14 mouse cellular contexts compared by ENCODE assay signal in the genomic region with DNA sequence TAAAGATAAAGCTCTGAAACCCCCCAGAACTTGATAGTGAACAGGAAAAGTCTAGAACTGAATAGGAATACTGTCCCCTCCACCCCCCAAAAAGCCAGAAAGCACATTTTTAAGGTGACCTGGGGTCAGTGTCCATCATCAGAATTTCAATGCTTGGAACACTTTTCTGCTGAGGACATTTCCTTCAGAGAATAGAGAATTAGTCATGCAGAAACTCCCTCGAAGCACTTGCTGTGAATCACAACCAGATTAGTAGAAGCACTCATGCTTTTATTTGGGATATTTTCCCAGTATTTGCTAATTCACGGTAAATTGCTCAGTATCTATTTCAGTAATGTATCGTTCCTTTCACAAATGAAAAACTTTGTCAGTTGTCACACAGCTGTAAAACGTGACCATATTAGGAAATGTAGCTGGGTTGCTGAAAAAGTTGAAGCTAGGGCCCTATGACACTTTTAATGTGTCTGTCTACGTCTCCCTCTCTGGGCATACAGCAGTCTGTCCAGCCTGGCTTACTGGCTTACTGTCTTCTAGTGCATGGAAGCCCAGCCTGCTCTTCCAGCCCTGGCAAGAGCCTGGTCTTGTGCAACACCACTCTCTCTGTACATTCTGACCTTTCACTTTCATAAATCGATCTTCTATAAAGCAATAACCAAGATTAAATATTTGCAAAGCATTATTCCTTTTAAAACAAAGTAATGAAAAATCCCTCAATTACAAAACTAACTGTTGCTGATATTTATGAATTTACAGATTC.
DNase-seq lines count a peak whose midpoint lies in the region; ATAC-seq and TF ChIP-seq lines count a peak whose summit lies in the region.
"Had no signal": no experiment of that assay in that cellular context is flagged by ENCODE, and none has a peak within 500 bp of the region (broad histone marks: within the 10 kb centered on the region; RNA-seq: fewer than 3 reads in every experiment).

No protein-coding gene starts in this region.

- H3K4me3 ChIP-seq in hindbrain, embryonic 10.5 days: no peak overlapping the region
- no peak overlapping the region for H3K4me3 ChIP-seq in hindbrain, embryonic 14.5 days (replicated peaks; ENCODE audit: low read length)
- no peak overlapping the region for H3K4me3 ChIP-seq in neural tube, embryonic 11.5 days (ENCODE audit: low read depth, low read length)
- no peak overlapping the region for H3K4me3 ChIP-seq in neural tube, embryonic 15.5 days (replicated peaks)
- H3K4me3 ChIP-seq in left cerebral cortex, adult 2 months: no peak overlapping the region
- H3K4me3 ChIP-seq: limb, embryonic 13.5 days; neural tube, embryonic 12.5 days had no signal

- peak overlapping the region; percentile 54 for H3K27ac ChIP-seq in hindbrain, embryonic 10.5 days
- H3K27ac ChIP-seq in hindbrain, embryonic 14.5 days: no peak overlapping the region
- no peak overlapping the region for H3K27ac ChIP-seq in neural tube, embryonic 11.5 days (ENCODE audit: low read depth, low read length)
- no peak overlapping the region for H3K27ac ChIP-seq in neural tube, embryonic 15.5 days (replicated peaks)
- H3K27ac ChIP-seq in left cerebral cortex, adult 2 months: no peak overlapping the region
- H3K27ac ChIP-seq: limb, embryonic 13.5 days; neural tube, embryonic 12.5 days had no signal

- H3K4me2 ChIP-seq in hindbrain, embryonic 14.5 days (replicated peaks): no peak overlapping the region
- H3K4me2 ChIP-seq in neural tube, embryonic 11.5 days (ENCODE audit: low read depth): no peak overlapping the region
- no peak overlapping the region for H3K4me2 ChIP-seq in neural tube, embryonic 15.5 days
- H3K4me2 ChIP-seq: limb, embryonic 13.5 days; midbrain, embryonic 11.5 days; neural tube, embryonic 12.5 days had no signal

- DNase-seq in adrenal gland, postnatal 10 days: peak; percentile 23
- no peak for DNase-seq in adrenal gland, postnatal 14 days
- DNase-seq in hindbrain, embryonic 10.5 days (ENCODE audit: low spot score): no peak
- no peak for DNase-seq in hindbrain, embryonic 14.5 days (ENCODE audit: low spot score)
- DNase-seq in neural tube, embryonic 11.5 days (ENCODE audit: low spot score): peak; percentile 19
- DNase-seq in left cerebral cortex, adult 2 months (ENCODE audit: extremely low spot score in 1 of 2, low spot score in 2 of 2): no peak
- DNase-seq in frontal cortex, adult 2 months (ENCODE audit: extremely low spot score in 1 of 2, low spot score in 1 of 2): no peak
- DNase-seq: kidney, adult 8-10 months; right cerebral cortex, adult 18-20 months had no signal

- no peaks in the 10 kb centered on the region for H3K27me3 ChIP-seq in hindbrain, embryonic 10.5 days (ENCODE audit: insufficient read depth, poor library complexity, severe bottlenecking)
- H3K27me3 ChIP-seq in hindbrain, embryonic 14.5 days (ENCODE audit: control insufficient read depth, insufficient read depth, low read length): no peaks in the 10 kb centered on the region
- no peaks in the 10 kb centered on the region for H3K27me3 ChIP-seq in neural tube, embryonic 11.5 days (ENCODE audit: control insufficient read depth, insufficient read depth, low read length)
- no peaks in the 10 kb centered on the region for H3K27me3 ChIP-seq in neural tube, embryonic 15.5 days (replicated peaks)
- H3K27me3 ChIP-seq: limb, embryonic 13.5 days; neural tube, embryonic 12.5 days had no signal

- intact Hi-C loops in left cerebral cortex, adult 2 months (cut with DNase I): no loop called here

- no peaks in the 10 kb centered on the region for H3K36me3 ChIP-seq in hindbrain, embryonic 10.5 days
- H3K36me3 ChIP-seq in hindbrain, embryonic 14.5 days (replicated peaks; ENCODE audit: control insufficient read depth, insufficient read depth): no peaks in the 10 kb centered on the region
- H3K36me3 ChIP-seq in neural tube, embryonic 11.5 days (ENCODE audit: control insufficient read depth, insufficient read depth, low read length): no peaks in the 10 kb centered on the region
- H3K36me3 ChIP-seq in neural tube, embryonic 15.5 days: no peaks in the 10 kb centered on the region
- H3K36me3 ChIP-seq: G1E; limb, embryonic 13.5 days; neural tube, embryonic 12.5 days had no signal

- H3K9me3 ChIP-seq in hindbrain, embryonic 10.5 days: no peaks in the 10 kb centered on the region
- no peaks in the 10 kb centered on the region for H3K9me3 ChIP-seq in hindbrain, embryonic 14.5 days (ENCODE audit: control insufficient read depth, low read length)
- no peaks in the 10 kb centered on the region for H3K9me3 ChIP-seq in neural tube, embryonic 11.5 days (ENCODE audit: control insufficient read depth, low read length)
- no peaks in the 10 kb centered on the region for H3K9me3 ChIP-seq in neural tube, embryonic 15.5 days (replicated peaks)
- H3K9me3 ChIP-seq: limb, embryonic 13.5 days; neural tube, embryonic 12.5 days had no signal

- no peak overlapping the region for H3K9ac ChIP-seq in hindbrain, embryonic 14.5 days
- no peak overlapping the region for H3K9ac ChIP-seq in neural tube, embryonic 11.5 days (ENCODE audit: low read length)
- no peak overlapping the region for H3K9ac ChIP-seq in neural tube, embryonic 15.5 days (replicated peaks)
- H3K9ac ChIP-seq: limb, embryonic 13.5 days; neural tube, embryonic 12.5 days had no signal

- TF ChIP-seq CTCF in left cerebral cortex, adult 2 months (IDR thresholded peaks at IDR 0.05): no peak

- H3K4me1 ChIP-seq in hindbrain, embryonic 10.5 days (replicated peaks): peaks cover 16% of the 10 kb centered on the region
- H3K4me1 ChIP-seq in hindbrain, embryonic 14.5 days (replicated peaks; ENCODE audit: control insufficient read depth, insufficient read depth, low read length): no peaks in the 10 kb centered on the region
- H3K4me1 ChIP-seq in neural tube, embryonic 11.5 days (ENCODE audit: control insufficient read depth, insufficient read depth, low read length): peaks cover 2% of the 10 kb centered on the region; the same call in 1 of the 2 replicates
- H3K4me1 ChIP-seq in neural tube, embryonic 15.5 days: no peaks in the 10 kb centered on the region
- H3K4me1 ChIP-seq: neural tube, embryonic 12.5 days had no signal

- 35% methylated on average over 6 of the region's 6 CpGs for WGBS in hindbrain, embryonic 10.5 days
- 34% methylated on average over 6 of the region's 6 CpGs for WGBS in hindbrain, embryonic 14.5 days
- 45% methylated on average over 6 of the region's 6 CpGs for WGBS in neural tube, embryonic 11.5 days
- WGBS in neural tube, embryonic 15.5 days: 48% methylated on average over 6 of the region's 6 CpGs

- ATAC-seq in hindbrain, embryonic 14.5 days (ENCODE audit: low FRiP score): no peak
- ATAC-seq in neural tube, embryonic 11.5 days (ENCODE audit: insufficient read depth, low FRiP score, low TSS enrichment): no peak
- ATAC-seq in neural tube, embryonic 15.5 days (ENCODE audit: low FRiP score): no peak

Comparison
In these comparisons a context has a peak if more than half of its experiments do, and no peak if none do; other contexts are left out.
1. DNase-seq: peak in adrenal gland, postnatal 10 days (single experiment) and neural tube, embryonic 11.5 days (single experiment); none in adrenal gland, postnatal 14 days (single experiment), hindbrain, embryonic 10.5 days (single experiment), hindbrain, embryonic 14.5 days (single experiment), left cerebral cortex, adult 2 months (0 of 2) and frontal cortex, adult 2 months (0 of 2).